Mouse (Mus musculus) frontal cortex, postnatal 36 days (tissue): Measurements from ENCODE around the gene Spop.

Source experiments
- DNase-seq, 2 experiments: peaks; one replicate each; pipeline ENCODE4 v3.0.0; 2022; ENCODE audit warnings: low spot score in 2 of 2

Gene Spop

DNA sequence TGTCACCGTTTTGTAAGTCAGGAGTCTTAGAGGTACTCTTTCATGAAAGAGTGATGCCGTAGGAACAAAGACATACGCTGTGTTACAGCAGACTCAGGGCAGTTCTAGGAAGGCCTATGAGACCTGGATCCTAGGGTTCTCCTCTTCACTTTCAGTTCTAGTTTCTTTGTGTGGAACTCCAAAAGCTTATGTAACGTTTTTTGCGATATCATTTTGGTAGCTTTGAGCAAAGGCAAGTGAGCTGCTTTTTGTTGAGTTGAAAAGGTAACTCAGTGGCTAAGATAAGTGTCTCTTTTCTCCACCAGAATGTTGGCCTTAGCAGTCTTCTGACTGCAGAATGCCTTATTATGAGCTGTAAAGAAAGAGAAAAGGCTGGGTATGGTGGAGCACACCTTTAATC lies 3.5 kb downstream of the Spop start:
- DNase-seq: no peak

DNA sequence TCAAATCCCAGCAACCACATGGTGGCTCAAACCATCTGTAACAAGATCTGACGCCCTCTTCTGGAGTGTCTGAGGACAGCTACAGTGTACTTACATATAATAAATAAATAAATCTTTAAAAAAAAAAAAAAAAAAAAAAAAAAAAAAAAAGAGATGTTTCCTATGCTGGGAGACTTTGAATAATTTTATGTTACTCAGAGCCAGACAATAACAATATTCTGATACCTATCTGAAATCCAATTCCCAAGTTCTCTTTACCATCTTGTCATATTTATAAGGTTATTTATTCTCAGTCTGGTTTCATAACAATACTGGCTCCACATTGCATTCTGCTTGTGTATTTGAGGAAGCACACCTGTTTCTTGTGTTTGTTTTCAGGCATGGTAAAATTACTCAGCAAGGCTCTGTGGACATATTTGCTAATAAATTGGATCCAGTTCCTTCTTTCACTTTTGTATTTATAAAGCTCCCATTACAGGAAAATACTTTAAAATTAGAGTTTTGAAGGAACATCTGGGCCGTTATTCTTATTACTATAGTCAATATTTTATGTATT lies 7.1 kb downstream of the Spop start:
- DNase-seq: no peak

DNA sequence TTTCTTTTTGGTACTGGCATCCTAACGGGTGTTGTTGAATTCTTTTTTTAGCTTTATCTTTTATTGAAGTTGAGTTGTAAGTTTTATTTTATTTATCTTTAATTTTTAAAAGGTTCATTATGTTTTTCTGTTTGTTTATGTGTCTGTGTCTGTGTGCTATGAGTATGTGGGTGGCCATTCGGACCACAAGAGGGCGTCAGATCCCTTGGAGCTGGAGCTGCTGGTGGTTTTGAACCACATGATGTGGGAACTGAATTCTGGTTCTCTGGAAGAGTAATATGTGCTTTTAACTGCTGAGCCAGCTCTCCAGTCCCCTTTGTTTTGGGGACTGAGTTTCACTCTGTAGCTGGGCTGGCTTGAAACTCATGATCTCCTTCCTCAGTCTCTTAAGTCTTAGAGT lies 9.6 kb downstream of the Spop start:
- no peak for DNase-seq

DNA sequence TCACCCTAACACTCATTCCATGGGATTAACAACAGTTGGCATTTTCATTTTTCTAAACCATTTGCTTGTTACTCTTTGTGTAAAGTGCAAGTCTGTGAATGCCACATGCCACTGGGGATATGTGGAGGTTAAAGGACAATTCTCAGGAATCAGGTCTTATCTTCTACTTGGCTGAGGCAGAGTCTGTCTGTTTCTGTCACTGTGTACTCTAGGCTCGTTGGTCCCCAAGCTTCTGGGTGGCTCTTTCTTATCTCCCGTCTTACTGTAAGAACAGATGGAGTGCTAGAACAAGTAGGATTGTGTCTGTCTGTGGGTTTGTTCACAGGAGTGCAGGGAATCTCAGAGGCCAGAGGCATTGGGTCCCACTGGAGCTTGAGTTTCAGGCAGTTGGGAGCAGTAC lies 17.5 kb downstream of the Spop start:
- DNase-seq: no peak

DNA sequence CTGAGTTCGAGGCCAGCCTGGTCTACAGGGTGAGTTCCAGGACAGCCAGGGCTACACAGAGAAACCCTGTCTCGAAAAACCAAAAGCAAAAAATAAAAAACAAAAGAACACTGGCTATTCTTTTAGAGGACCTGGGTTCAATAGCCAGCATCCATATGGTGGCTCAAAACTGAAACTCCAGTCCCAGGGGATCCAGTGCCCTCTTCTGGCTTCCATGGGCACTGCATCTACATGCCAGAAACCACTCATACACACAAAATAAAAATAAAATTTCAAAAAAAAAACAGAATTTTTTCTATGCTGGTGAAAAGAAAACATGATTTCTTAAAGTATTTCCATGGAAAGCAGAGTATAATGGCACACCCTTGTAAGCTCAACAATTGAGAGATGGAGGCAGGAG lies 18.3 kb downstream of the Spop start:
- no peak for DNase-seq

DNA sequence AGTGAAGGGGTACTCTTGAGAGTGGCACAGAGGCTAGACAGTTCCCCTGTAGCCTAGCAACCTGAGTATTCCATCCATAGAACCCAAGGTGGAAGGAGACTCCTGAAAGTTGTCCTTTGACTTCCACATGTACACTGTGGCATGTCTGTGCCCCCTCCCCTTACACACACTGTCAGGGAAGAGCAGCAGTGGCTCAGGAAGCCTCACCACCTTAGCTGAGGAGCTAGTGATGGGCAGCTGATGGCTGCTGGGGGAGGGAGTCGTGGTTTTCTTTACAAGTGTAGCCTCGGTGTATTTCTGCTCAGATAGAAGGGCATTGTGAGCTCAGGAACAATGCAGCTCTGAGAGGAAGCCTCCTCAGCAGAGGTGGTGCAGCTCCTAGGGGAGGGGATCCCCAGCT lies 31.5 kb downstream of the Spop start:
- no peak for DNase-seq

DNA sequence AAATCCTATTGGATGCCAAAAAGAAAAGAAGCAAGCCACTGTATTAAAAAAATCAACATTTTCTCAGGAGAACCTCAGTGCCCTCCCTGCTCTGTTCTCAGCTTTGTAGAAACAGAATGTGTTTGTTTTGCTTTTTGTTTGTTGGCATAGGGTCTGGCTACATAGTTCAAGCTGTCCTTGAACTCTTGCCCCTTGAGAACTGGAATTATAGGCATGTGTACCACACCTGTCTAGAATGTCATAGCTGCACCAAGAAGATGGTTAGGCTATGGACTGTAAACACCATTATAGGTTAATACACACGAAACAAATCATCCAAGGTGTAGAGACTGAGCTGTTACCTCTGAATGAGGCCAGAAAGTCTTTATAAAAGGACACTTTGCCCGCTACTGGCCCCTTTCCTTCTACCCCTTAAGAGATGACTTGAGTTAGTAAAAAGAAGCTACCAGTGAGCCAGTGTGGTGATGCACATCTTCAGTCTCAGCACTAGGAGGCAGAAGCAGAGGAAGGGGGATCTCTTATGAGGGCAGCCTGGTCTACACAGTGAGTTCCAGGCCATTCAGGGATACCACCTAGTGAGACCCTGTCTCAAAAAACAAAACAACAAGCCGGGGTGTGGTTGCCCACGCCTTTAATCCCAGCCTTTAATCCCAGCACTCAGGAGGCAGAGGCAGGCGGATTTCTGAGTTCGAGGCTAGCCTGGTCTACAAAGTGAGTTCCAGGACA lies 32.9 kb downstream of the Spop start:
- no peak for DNase-seq

DNA sequence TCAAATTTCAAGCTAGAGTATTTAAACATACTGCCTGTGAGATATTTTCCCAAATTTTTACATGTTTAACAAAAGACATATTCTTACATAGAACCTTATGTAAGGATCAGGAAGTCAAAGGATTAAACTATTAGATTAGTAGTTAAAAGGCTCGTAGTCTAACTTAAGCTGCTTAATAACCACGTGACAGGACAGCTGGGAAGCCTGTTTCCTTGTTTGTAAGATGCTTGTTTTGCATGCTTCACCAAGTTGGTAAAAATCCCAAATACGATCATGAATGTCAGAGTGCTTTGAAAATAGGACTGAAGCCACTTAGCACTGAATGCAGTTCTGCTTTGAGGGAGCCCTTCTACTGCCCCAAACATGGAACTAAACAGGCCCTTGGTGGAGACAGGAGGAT lies 34.5 kb downstream of the Spop start:
- no peak for DNase-seq

DNA sequence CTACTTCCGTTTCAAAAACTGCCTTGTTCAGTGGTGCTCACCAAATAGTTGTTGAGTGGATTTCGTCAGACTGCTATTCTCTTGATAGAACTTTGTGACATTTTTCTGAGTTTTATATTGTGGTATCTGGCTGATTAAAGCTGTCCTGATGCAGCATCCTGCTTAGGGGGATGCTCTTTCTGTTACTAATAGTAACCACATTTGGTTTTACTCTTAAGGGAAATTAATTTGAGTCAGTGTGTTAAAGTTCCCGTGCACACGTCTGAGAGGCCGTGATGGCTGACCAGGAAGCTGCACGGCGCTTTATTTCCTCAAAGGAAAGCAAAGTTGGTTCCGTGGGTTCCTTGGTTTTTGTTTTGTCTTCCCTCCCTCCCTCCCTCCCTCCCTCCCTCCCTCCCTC lies 41.5 kb downstream of the Spop start:
- DNase-seq: no peak

DNA sequence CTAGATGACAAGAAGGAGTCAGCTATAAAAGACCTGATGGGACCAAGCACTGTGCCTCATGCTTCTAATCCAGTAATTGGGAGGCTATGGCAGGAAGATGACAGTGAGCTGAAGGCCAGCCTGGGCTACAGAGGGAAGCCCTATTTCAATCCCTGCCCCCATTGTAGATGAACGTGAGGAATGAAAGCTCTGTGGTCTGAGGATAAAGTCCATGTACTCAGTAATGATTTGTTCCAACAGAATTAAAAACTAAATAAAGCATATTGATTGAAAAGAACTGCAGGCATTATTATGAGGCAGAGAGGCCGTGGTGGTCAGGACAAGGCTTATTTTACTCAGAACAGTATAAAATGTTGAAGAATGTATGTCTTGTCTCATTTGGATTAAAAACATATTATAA lies 47.0 kb downstream of the Spop start:
- DNase-seq: no peak

DNA sequence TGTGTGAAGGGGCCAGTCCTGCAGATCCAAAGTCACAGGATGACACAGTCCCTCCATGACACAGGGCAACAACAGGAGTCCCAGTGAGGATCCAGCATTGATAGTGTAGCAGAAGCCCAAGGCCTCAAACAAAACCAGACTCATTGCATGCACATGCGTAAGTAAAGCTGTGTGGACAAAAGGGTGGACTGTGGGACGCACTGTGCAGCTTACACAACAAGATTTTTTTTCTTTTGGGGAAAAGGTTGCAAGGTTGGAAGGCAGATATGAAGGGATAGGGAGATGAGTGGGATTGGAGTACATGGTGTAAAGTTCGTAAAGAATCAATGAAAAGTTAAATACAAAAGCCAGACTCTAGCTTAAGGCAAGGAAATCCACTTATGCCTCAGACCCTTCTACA lies 48.3 kb downstream of the Spop start:
- no peak for DNase-seq

DNA sequence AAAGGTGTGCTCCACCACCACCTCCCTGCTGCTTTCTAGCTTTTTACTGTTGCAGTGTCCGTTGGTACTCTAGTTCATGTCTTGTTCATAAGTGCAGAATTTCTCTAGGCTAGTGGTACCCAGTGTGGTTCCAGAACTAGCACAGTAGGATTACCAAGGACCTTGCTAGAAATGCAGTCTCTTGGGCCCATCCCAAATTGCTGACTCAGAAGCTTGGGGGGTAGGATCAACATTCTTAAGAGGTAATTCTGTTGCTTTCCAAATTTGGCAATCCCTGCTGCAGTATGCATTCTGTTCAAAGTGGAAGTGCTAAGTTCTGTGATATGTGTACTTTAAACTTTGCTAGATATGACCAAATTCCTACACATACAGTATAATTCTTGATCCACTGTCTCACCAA lies 53.9 kb downstream of the Spop start:
- DNase-seq: no peak

DNA sequence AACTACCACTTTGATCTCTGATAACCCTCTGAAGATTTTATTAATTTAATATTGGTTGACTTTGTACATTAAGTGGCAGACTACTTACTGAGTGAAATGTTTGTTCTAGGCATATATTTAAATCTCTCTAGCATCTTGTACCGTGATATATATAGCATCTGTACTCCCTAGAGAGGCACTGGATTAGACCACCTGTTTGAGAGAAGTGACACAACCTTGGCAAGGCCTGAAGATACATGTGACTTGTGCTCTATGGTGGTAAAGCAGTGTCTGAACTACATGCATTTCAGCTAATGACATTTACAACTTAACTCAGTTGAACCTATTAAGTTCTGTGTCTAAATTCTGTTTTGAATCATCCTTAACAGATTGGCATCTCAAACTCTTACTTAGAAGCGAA lies 59.1 kb downstream of the Spop start:
- DNase-seq: no peak

DNA sequence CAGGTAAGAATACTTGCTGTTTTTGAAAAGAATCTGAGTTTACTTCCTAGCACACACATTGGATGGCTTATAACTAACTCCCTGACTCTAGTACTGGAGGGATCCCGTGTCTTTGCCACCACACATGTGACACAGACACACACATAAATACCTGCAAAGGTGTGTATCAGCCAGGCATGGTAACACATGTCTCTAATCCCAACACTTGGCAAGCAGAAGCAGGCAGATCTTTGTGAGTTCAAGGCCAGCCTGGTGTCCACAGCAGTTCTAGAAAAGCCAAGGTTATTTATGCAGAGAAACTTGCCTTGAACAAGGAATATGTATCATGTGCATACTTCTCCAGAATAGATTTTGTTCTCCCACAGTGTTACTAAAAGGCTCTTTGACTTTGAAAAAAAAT lies 59.6 kb downstream of the Spop start:
- no peak for DNase-seq

DNA sequence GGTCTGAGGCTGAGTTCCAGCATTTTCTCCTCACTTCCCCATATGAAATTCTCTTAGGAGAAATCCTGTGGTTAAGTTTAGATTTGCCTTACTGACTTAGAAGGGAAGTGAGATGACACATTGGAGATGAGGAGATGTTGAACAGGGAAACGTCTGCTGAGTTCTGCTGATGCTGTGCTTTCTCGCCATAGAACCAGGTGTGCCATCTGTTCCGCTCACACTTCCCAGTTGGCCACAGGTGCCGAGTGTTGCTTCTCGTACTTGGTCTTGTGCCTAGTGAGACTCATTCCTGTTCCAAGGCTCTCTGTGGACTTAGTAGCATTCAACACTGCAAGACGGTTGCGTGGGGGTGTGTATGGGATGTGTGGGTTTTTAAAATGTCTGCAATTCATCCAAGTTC lies 62.4 kb downstream of the Spop start:
- peak; percentile 81 to 94 for DNase-seq

DNA sequence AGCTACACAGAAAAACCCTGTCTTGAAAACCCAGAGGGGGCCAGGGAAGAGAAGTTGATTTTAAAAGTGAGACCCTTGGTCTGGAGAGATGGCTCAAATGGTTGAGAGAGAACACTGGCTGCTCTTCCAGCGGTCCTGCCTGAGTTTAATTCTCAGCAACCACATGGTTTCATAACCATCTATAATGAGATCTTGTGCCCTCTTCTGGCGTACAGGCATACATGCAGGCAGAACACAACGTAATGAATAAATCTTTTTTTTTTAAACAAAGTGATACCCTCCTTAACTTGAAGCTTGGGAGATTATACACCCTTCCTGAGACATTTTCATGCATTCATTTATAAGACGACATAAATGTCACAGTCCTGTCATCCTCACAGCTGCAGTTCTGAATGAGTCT lies 65.6 kb downstream of the Spop start:
- no peak for DNase-seq

DNA sequence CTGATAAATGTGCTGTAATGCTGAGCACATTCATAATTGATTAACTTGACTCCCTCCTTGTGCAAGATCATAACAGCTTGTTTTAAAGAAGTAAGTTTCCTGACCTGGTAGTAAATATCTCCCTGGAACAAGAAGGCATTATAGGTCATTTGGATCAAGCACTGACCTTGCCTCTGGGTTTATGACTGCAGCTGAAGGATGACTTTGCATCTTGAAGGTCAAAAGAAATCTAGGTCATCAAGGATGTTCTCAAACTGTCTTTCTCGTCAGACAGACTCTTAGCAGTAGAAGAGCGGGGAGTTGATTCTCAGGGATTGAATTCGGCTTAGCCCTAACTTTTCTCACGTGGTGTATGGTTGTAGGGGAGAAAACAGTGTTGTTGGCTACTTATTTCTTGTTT lies 66.8 kb downstream of the Spop start:
- DNase-seq: no peak

DNA sequence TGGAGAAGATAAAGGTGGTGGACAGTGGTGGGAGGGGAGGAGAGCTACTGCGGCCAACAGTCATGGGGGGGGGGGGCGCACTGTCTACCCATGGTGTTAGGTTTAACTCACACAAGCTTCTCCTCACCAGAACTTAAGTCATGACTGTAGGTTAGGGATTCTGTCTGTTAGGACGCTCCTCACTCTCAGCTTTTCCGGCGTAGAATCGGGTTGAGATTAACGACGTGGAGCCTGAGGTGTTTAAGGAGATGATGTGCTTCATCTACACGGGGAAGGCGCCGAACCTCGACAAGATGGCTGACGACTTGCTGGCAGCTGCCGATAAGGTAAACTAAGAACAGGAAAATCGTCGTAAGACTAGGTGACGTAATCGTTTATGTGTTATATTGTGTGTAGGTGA lies 71.8 kb downstream of the Spop start:
- DNase-seq: no peak

DNA sequence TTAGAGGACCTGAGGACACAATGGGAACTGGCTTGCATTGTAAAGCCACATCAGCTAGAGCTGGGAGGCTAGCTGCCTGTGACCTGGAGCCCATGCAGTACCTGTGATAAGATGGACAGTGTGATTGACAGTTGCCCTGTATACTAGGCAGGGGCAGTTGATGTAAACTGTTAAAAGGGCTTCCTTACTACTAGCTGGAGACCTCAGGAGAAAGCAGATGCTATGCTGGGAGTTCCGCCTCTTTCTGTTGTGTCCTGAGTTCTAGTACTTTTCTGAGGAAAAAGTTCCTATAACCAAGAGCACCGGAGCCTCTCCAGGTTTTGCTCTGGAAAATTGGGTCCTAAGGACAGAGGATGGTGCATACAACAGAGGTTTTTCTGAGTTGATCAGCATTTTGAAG lies 73.4 kb downstream of the Spop start:
- no peak for DNase-seq

DNA sequence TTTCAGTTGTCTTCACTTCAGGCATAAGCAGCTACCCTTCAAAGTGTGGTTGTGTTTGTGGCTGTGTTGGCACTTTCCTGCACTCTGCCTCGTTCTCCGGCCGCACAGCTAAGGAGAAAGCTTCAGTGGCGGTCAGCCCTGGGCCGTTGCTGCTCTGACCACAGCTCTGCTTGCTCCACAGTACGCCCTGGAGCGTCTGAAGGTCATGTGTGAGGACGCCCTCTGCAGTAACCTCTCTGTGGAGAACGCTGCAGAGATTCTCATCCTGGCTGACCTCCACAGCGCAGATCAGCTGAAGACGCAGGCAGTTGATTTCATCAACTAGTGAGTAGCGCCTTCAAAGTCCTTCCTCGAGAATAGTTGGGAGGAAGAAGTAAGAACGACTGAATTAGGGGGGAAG lies 76.2 kb downstream of the Spop start:
- no peak for DNase-seq

DNA sequence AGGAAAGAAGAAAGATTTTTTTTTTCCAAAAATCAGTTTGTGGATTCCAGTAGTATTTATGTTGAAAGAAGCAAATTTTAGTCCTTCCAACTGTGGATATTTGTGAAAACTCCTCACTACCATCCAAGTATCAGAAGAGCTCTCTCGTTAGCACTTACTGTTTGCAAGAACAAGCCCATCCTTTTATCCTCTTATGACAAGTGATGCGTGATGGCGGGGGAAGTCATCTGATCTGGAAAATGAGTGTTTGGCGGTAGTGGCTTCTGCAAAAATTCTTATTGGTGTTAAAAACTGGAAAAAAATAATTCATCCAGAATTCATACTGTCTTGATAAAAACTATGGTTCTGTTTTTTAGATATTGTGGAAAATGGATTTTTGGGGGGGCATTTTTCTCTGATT lies 78.4 kb downstream of the Spop start:
- DNase-seq: no peak

DNA sequence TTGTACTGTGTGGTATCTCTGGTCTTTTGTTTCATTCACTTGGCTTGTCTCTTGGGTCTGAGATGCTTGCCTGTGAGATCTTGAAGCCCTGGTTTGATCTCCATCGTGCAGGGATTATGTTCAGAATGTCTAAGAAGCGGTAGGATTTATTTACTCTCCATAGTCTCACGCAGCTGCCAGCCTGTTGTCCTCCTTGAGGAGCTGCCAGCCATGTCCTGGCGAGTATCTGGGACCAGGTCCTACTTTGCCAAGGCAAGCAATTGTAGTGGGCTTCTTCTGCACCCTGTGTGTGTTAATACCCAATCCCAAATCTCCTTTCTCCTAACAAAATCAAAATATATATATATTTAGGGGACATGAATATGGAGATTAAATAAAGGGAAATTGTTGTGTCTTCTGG lies 79.1 kb downstream of the Spop start:
- no peak for DNase-seq

DNA sequence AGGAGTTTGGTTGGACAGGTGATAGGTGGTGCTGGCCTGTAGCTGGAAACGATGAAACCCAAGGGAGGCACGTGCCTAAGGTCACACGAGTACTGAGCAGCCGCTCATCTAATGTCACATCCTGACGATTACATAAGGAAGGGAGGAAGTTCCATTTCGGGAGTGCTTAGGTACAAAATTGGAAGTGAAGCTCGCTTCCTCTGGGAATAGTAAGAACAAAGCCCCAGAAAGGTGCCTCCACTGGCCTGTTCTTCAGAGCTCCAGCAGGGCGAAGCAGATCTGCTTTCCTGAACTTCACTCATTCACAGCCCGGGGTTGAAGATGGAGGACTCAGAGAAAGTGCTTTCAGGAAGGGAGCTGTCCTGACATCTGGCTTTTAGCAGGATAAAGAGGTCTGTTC lies 80.1 kb downstream of the Spop start:
- DNase-seq: no peak

DNA sequence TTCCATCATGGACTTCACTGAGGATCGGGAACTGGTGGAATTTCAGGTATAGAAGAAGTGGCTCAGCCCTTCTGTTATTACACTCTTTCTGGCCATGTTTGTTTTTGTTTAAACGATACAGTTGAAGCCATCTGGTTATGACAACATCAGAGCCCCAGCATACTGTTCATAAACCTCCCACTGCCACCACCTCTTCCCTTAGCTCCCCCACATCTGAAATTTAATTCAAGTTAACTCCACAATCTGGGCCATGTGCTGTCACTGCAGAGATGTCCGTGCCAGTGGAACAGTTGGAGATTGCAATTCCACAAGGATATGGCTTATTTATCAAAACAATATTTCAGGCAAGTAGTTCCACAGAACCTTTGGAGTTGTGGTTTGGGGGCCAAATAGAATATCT lies 80.5 kb downstream of the Spop start:
- DNase-seq: no peak
